Comparison of ENCODE assay signal across 8 mouse cellular contexts in genomic region chr7:49616258-49616735, GRCm38 (mm10). TPM values are rescaled to one million over a fixed set of nuclear protein-coding genes. Genes with fewer than 3 reads are reported as not detected.
DNase-seq lines count a peak whose midpoint lies in the region; ATAC-seq and TF ChIP-seq lines count a peak whose summit lies in the region.

No protein-coding gene starts in this region.

- H3K27me3 ChIP-seq in G1E (ENCODE audit: insufficient read depth, low read length) = no peaks in the 10 kb centered on the region
- H3K27me3 ChIP-seq in kidney, adult 2 months (replicated peaks; ENCODE audit: control insufficient read depth, insufficient read depth, low read length) = no peaks in the 10 kb centered on the region
- H3K27me3 ChIP-seq in lung, embryonic 15.5 days = peaks cover 5% of the 10 kb centered on the region; the same call in 1 of the 2 replicates

- H3K9ac ChIP-seq in lung, embryonic 15.5 days = no peak overlapping the region

- peak overlapping the region; percentile 35; the same call in 1 of the 2 replicates for H3K4me2 ChIP-seq in lung, embryonic 15.5 days

- peak; percentile 40 to 73 for DNase-seq in adrenal gland, adult (ENCODE audit: inconsistent age in 2 of 2, low spot score in 1 of 2)
- DNase-seq in adrenal gland, adult 8-10 months = no peak
- no peak for DNase-seq in G1E (ENCODE audit: low spot score)
- DNase-seq in cerebellum, postnatal 10 days = peak; percentile 86 to 88
- DNase-seq in gastrocnemius, postnatal 14 days = peak; percentile 57
- peak; percentile 53 for DNase-seq in kidney, adult 2 months

- TF ChIP-seq POLR2A in kidney, adult 2 months (IDR thresholded peaks at IDR 0.05; ENCODE audit: low read depth, low read length) = no peak
- no peak for TF ChIP-seq POLR2A in olfactory bulb, adult 2 months (IDR thresholded peaks at IDR 0.05; ENCODE audit: insufficient read depth, low read depth, low read length)

- no peak for ATAC-seq in G1E (ENCODE audit: extremely low read depth, insufficient number of reproducible peaks, low FRiP score, poor library complexity, severe bottlenecking)
- peak; percentile 58; the same call in 1 of the 2 replicates for ATAC-seq in lung, embryonic 15.5 days (ENCODE audit: borderline replicate concordance, extremely low read depth, low FRiP score, low TSS enrichment)

- H3K36me3 ChIP-seq in G1E (replicated peaks) = no peaks in the 10 kb centered on the region
- H3K36me3 ChIP-seq in kidney, adult 2 months (ENCODE audit: control insufficient read depth, insufficient read depth, low read length) = no peaks in the 10 kb centered on the region
- H3K36me3 ChIP-seq in lung, embryonic 15.5 days = no peaks in the 10 kb centered on the region

- H3K4me3 ChIP-seq in G1E (ENCODE audit: low read depth, low read length) = no peak overlapping the region
- no peak overlapping the region for H3K4me3 ChIP-seq in kidney, adult 2 months (ENCODE audit: insufficient read depth, low read depth, low read length)
- no peak overlapping the region for H3K4me3 ChIP-seq in lung, embryonic 15.5 days
- H3K4me3 ChIP-seq in olfactory bulb, adult 2 months (ENCODE audit: insufficient read depth, low read depth, low read length) = no peak overlapping the region

- no peaks in the 10 kb centered on the region for H3K4me1 ChIP-seq in G1E (ENCODE audit: insufficient read depth, low read depth, low read length)
- H3K4me1 ChIP-seq in kidney, adult 2 months (ENCODE audit: control insufficient read depth, insufficient read depth, low read length) = no peaks in the 10 kb centered on the region
- H3K4me1 ChIP-seq in lung, embryonic 15.5 days = no peaks in the 10 kb centered on the region
- no peaks in the 10 kb centered on the region for H3K4me1 ChIP-seq in olfactory bulb, adult 2 months (ENCODE audit: control insufficient read depth, insufficient read depth, low read length)

- intact Hi-C loops in gastrocnemius, postnatal 14 days (cut with DNase I; ENCODE audit: low total_unique reads) = loop anchor here (2.0 to 10.0 kb wide), 2 partner anchors 135 to 309 kb away; no protein-coding TSS in a partner anchor

- peaks cover 41% of the 10 kb centered on the region for H3K9me3 ChIP-seq in G1E (replicated peaks)
- no peaks in the 10 kb centered on the region for H3K9me3 ChIP-seq in lung, embryonic 15.5 days

- TF ChIP-seq CTCF in G1E (IDR thresholded peaks at IDR 0.05; ENCODE audit: low read depth, low read length) = peak; percentile 24; the same call in 1 of the 2 replicates
- TF ChIP-seq CTCF in kidney, adult 2 months (conservative IDR thresholded peaks at IDR 0.05; ENCODE audit: insufficient read depth, insufficient read length, low read depth, low read length) = peak; percentile 90
- peak; percentile 37; the same call in 1 of the 2 replicates for TF ChIP-seq CTCF in olfactory bulb, adult 2 months (IDR thresholded peaks at IDR 0.05; ENCODE audit: insufficient read depth, low read depth, low read length)

- 7% methylated on average over 7 of the region's 7 CpGs for WGBS in kidney, adult 2 months
- WGBS in lung, embryonic 15.5 days = 8% methylated on average over 6 of the region's 7 CpGs
- WGBS in olfactory bulb, adult 2 months = 9% methylated on average over 7 of the region's 7 CpGs

- H3K27ac ChIP-seq in kidney, adult 2 months (ENCODE audit: insufficient read depth, low read depth, low read length) = no peak overlapping the region
- no peak overlapping the region for H3K27ac ChIP-seq in lung, embryonic 15.5 days
- H3K27ac ChIP-seq in olfactory bulb, adult 2 months (ENCODE audit: insufficient read depth, low read depth, low read length) = no peak overlapping the region

RNA-seq across cellular contexts. Expression of gene Dbx1, which starts 20.4 kb away (rescaled TPM):
- total RNA-seq in adrenal gland, adult 8-10 months (2022) = not detected
- total RNA-seq in G1E (2014; fragmentation: Nextera tagmentation) = not detected in 2 replicates
- total RNA-seq in G1E (2017) = 0.17 and 0.33 TPM in 2 replicates
- polyA plus RNA-seq in G1E (2012) = not detected in 2 replicates
- total RNA-seq in gastrocnemius, postnatal 14 days (2021) = not detected
- polyA plus RNA-seq in kidney, adult 2 months (2012; rRNA removed) = not detected in 2 replicates
- not detected in 2 replicates for polyA plus RNA-seq in lung, embryonic 15.5 days (2015; fragmentation: Nextera tagmentation; extraction: Ambion mirVana)
- not detected in 2 replicates for polyA plus RNA-seq in olfactory bulb, adult 2 months (2012; ENCODE audit: insufficient read depth, insufficient read length, low replicate concordance, missing spikeins)

Comparison
In these comparisons a context has a peak if more than half of its experiments do, and no peak if none do; other contexts are left out.
1. DNase-seq: peak in adrenal gland, adult (2 of 2), cerebellum, postnatal 10 days (2 of 2), gastrocnemius, postnatal 14 days (single experiment) and kidney, adult 2 months (single experiment); none in adrenal gland, adult 8-10 months (single experiment) and G1E (single experiment).
2. CTCF ChIP-seq: peak in every context shown above with its lines; median percentile 90 in kidney, adult 2 months; 37 in olfactory bulb, adult 2 months; 24 in G1E.